Mouse (Mus musculus) cerebellum, adult (tissue): ENCODE data around the gene Hk3.

Experiments used
- ATAC-seq: cut with Nextera tagmentation; 2 replicates; pipeline ENCODE4 v1.9.2; 2017; ENCODE audit warnings: mild to moderate bottlenecking, moderate library complexity, mixed read lengths; ENCODE audit not compliant: insufficient number of reproducible peaks, low FRiP score, low TSS enrichment

Hk3 gene

GRCm38 (mm10) chr13:54959842-54960241 lies 61.3 kb downstream of the Hk3 start:
- no peak for ATAC-seq

GRCm38 (mm10) chr13:54959059-54959701 lies 62.0 kb downstream of the Hk3 start:
- ATAC-seq, result peak; percentile 87

GRCm38 (mm10) chr13:54957281-54957680 lies 63.9 kb downstream of the Hk3 start:
- no peak for ATAC-seq
